Mouse (Mus musculus) monocyte, adult 5-6 weeks (primary cell): Measurements from ENCODE around the gene Phpt1. TPM values are rescaled to one million over a fixed set of nuclear protein-coding genes. Genes with fewer than 3 reads are reported as not detected.
A peak's percentile ranks its signal among the peaks of the same experiment; 100 is the strongest.

Experiments used
- ATAC-seq: fragments of 153-309, 156-312 bp; replicated peaks from 2 replicates; pipeline ENCODE4 v1.8.0; 2017; ENCODE audit warnings: mild to moderate bottlenecking; ENCODE audit not compliant: low TSS enrichment, insufficient number of reproducible peaks, severe bottlenecking, poor library complexity, low FRiP score
- total RNA-seq: library from RNA; stranded (forward); fragments of 200-1000, 200-491, 200-594 nt; gene quantifications from 3 replicates; pipeline ENCODE4 v1.2.3, GENCODE M21; 2017

The Phpt1 gene
- total RNA-seq, 1 experiment from 2014 or later = 0.67 TPM

DNA sequence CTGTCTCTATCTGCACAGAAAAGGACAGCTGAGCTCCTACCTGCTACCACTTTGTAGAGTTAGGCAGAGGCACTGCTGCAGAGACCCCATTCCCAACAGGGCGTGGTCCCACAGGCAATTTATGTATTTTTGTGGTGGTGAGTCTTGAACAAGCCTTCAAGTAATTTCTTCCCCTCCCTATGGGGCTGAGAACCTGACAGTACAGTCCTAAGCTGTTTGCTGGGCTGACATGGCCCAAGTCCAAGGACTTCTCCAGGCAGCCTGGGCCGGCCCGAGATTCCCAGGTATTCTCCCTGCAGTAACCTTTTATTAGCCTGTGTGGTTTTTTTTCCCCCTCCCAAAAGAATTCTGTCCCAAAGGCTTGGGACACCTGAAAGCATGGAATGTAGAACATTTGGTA is 9.1 kb upstream of the Phpt1 start:
- no peak for ATAC-seq

GRCm38 (mm10) chr2:25583571-25583970 is 8.5 kb upstream of the Phpt1 start:
- no peak for ATAC-seq

- ATAC-seq = no peak
Observed at GRCm38 (mm10) chr2:25583120-25583481, 8.1 kb upstream of the Phpt1 start.

DNA sequence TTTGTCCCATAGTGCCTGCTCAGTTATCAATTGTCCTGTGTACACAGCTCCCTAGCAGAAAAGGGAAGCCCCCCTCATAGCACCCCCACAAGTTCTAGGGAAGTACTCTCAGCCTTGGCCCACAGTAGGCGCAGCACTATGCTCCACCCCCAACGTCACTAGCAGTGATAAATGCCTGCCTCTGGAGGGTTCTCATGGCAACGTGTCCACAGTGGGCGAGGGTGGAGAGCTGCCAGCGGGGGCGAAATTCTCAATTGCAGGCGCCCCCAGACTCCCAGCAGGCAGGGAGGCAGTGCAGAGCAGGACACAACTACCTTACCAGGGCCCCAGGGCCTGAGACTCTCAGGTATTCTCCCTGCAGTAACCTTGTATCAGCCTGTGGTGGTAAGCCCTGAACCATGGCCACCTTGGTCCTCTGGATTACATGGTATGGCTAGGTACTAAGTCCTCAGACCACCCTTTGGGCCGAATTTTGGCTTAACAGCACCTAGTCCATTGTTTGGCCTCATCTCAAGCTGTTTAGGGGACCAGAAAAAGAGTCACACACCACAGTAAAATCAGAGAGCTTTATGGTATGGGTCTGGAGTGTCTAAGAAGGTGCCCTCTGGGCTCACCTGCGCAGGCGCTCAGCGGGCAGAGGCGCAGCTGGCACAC is 7.6 kb upstream of the Phpt1 start:
- no peak for ATAC-seq

DNA sequence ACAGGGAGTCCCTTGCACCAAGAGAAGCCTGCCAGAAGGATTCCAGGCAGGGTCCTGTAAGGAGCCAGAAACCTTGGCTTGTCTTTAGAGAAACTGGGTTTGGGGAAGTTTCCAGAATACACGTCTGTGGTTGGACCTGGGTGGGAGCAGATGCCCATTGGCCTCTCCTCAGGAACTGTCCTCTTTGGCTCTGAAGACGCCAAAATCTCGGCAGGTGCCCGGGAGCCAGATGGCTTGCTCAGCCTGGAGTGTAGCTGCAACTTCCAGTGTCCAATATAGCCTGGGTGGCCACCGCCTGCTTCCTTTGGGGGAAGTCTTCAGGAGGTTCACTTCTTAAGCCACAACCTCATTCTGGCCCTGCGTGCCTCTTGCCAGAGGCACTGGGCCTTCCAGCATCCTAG is 6.9 kb upstream of the Phpt1 start:
- ATAC-seq = no peak

DNA sequence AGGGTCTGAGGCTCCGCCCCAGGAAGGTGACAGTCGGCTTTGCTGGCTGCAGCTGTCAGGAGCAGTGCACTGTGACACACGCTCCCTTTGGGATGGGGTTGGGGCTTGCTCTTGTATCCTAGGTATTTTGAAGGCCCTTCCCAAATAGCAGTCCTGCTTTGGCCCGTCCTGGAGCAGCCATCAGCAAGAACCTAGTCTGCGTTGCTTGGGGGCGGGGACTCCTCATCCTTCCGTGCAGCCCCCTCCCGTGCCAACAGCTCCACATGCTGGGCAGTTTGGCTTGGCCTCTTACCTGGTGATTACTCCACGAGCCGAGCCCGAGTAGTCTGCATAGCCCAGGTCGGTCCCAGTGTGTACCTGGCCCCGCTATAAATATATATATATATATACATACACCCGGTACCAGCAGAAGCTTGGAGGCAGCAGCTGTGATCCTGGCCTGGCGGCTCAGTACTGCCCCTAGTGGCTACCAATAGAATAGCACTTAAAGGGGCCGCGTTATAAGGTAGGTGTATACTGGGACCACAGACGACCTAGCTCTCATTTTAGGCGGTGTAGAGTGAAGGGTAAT is 6.4 kb upstream of the Phpt1 start, which contains the start of gene Ajm1:
Ajm1 (minus strand) TSS at position 464 of the 571 bp plus-strand sequence.
- ATAC-seq = peak; percentile 73

DNA sequence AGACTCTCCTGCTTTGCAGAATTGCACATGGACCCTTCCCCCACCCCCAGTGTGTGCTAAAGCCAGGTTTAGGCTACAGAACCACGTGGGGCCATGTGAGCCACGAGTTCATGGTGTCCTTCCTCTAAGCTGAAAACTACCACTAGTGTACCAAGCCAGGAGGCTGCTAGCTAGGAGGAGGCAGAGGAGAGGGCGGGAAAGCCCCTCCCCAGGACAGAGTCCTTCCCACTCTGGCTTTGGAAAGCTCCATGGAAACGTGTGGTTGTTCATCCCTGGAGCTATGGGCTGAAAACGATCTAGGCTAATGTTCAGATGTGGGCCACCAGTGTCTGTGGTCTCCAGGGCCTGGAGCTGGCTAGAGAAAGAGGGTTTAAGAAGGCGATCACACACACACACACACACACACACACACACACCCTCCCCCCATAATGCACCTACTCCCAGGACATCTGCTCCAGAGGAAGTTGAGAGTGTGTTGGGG is 5.6 kb upstream of the Phpt1 start:
- no peak for ATAC-seq

DNA sequence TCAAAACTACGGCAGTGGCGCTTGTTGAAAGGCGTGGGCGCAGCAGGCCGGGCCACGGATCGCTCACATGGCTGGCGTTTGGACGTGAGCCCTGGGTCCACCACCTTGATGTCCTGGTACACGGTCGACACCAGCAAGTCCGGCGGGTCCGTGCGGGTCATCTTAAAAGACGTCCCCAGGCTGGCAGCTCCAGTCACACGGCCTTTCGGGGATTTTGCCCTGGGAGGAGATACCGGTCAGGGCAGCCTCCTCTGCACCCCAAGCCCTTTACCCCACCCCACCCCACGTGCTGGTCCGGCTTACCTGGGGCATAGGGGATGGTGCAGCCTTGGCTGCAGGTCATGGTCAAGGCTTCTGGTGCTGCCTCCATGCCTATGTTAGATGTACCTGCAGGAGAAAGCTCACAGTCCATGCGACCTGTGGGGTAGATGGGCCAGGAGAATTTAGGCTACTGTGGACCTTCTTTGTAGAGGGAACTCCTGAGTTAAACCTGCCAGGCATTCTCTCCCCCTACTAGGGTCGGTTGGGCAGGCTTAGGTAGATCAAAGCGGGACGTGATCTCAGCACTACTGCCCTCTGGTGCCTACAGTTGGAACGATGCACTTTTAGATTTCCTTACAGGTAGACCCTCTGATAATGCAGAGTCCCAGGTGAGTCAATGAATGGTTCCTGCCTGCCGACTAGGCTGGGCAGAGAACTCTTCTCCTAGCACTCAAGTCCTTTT is 4.9 kb upstream of the Phpt1 start:
- no peak for ATAC-seq

GRCm38 (mm10) chr2:25578796-25579736 is 4.0 kb upstream of the Phpt1 start:
- no peak for ATAC-seq

DNA sequence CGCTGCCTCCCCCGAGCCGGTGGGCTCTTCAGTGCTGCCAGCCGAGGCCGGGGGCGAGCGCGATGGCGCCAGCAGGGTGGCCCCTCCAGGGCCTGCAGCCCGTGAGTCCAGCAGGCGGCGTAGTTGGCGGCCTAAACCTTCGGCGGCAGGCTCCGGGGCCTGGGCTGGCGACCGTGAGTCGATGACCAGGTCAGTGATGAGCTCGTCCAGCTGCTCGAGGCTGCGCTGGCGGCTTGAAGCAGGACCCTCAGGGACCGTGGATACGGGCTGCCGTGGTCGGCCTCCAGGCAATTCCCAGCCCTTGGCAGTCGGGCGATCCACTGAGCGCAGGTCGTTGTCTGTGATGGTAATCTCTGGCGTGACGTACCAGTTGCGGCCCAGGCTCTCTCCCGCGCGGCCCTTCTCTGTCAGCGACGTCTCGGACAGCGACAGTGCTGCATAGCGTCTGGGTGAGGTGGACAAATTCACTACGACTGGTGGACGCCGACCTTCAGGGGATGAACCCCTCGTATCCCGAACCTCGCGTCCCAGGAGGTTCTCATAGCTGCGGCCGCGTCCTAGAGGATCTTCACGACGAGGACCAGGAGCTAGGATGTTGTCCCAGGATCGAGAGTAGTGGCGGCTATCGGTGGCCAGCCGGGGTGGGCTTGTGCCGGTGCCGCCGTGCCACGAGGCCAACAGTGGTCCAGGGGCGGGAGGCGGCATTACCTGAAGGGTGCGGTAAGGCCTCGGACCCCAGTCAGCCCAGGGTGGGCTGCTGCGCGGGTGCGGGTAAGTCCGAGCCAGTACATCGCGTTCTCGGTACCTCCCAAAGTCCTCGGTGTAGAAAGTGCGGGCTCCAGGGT is 3.1 kb upstream of the Phpt1 start:
- ATAC-seq = no peak

DNA sequence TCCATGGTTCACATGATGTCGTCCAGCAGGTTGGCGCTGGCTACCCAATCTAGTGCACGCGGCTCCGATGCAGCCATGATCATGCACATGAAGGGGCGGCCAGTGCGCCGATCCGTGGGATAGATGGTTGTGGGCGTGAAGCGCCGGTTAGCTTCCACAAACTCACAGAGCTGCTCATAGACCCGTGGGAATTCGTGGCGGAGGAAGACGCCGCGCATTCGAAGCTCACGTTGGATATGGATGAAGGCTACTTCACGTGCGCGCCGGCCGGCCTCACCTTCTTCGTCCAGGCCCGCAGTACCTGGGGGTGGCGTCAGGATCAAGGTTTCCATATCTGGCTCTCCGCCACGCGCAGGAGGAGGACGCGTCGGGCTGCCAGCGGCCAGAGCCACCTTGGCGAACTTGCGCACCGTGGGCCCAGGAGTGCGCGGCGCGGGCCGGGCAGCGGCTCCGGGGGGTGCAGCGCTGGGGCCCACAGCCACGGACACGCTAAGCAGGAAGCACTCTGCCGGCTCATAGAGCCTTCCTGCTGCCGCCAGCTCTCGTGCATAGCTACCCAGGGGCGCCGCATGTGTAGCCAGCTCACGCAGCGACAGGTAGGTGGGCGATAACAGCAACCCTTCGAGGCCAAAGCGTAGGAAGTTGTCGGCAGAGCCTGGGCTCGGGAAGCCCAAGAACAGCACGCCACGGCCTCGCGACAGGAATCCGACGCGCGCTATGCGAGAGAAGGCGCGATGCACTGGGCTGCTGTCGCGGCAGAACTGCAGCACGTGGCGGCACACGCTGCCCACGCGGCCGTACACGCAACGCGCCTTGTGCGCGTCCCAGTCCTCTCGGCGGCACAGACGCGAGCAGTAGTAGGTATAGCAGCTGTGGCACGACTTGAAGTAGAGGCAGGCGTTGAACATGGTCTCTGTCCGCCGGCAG is 2.2 kb upstream of the Phpt1 start:
- no peak for ATAC-seq

- no peak for ATAC-seq
Observed at GRCm38 (mm10) chr2:25576028-25576850, 1.2 kb upstream of the Phpt1 start.

DNA sequence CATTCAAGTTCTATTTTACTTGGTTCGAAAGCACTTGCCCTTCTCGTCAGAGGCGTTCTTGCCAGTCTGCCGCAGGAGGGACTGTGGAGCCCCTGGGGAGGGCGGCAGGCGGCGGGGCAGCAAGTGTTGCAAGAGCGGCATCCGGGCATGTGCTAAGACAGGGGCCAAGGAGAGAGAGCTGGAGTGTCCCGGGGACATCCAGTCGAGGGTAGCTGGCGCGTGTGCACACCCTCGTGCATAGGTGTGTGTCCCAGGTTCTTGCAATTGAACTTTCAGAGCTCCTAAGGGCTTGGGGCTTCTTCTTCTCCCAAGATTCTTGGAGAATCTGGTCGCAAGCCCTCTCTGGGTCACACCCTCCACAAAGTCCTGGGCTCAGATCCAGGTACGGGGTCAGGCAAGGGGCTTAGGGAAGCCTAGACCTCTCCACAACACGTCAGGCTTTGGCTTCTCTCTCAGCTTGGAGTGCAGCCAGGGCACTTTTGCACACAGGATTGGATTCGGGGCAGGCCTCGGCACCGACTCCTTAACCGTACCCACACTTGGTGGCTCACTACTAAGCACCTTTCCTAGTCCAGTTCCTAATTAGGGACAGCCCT is 506 bp upstream of the Phpt1 start:
- ATAC-seq = no peak

DNA sequence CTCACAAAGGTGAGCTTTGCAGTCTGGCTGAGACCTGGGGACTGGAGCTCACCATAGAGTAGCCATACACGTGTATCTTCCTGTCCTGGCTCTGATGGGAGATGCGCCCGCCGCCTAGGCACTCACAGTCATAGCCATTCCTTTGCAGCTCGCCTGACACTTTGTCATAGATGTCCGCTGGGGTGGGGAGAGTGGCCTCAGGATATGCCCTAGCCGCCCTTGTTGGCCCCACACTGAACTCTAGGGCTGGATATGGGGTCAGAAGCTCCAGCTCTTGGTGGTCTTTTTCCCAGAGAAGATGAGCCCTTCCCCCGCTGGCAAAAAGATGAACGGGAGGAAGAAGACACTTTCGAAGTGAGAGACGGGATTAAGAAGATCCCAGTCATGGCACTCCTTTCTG is 888 bp downstream of the Phpt1 start:
- ATAC-seq = no peak

- no peak for ATAC-seq
Observed at GRCm38 (mm10) chr2:25573068-25573467, 2.0 kb downstream of the Phpt1 start.

- ATAC-seq = no peak
Observed at GRCm38 (mm10) chr2:25571221-25571620, 3.8 kb downstream of the Phpt1 start.
